Mouse (Mus musculus) left cerebral cortex, postnatal 10 days (tissue): Measurements from ENCODE around the gene Hint3. TPM values are rescaled to one million over a fixed set of nuclear protein-coding genes. Genes with fewer than 3 reads are reported as not detected.
A peak's percentile ranks its signal among the peaks of the same experiment; 100 is the strongest.

Experiments used
- DNase-seq, 2 experiments: peaks; one replicate each; pipeline ENCODE4 v3.0.0; 2021 to 2022; ENCODE audit warnings: low spot score in 2 of 2, mixed read lengths in 1 of 2; ENCODE audit errors: extremely low spot score in 1 of 2
- intact Hi-C: fragments of 180-260 bp; cut with DNase I; formaldehyde crosslinking; loops from one replicate; pipeline ENCODE4 v1.15.1; 2025
- total RNA-seq, 2 experiments: library from RNA; stranded (reverse); gene quantifications; 2 replicates each; pipeline ENCODE4 v1.2.3; 2021

Gene Hint3
- total RNA-seq, 2 experiments from 2014 or later, result 33.2 to 34.0 TPM

DNA sequence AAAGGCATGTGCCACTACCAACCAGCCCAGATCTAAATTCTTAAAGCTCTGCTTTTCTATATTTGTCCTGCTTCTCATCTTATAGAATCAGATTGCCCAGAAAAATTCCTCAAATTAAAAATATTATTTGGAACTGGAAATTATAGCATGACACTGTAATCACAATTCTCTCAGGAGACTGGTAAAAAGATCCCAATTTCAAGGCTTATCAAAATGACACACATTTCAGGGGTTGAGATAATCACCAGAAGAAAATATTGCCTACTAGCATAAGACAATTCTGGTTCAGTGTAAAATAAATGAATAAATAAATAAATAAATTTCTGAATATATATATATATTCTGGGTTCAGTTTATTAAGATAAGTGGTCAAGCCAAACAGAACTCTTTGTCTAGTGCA lies 19.8 kb downstream of the Hint3 start:
- DNase-seq, result no peak
- intact Hi-C loops, result no loop called here

DNA sequence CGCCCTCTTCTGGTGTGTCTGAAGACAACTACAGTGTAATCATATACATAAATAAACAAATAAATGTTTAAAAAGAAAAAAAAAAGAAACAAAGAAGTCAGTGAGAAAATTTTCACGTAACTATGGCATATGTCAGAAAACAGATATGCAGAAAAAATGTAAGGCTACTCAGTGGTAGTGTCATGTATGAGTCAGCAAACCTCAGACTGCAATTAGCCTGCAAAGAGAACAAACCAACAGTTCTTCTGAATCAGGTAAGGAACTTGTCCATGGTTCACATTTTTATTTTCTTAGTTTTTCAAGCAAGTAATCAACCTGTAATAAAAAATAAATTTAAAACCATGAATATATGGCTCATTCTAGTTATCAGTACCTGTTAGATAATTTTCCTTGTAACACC lies 21.3 kb downstream of the Hint3 start:
- intact Hi-C loops, result no loop called here
- no peak for DNase-seq

- DNase-seq, result peak; percentile 89 to 94
- intact Hi-C loops, result no loop called here
Measured at GRCm38 (mm10) chr10:30600542-30600966, 28.9 kb downstream of the Hint3 start, which contains the start of gene Trmt11. TSS of gene Trmt11 (minus strand) at chr10:30600749.

- no peak for DNase-seq
- intact Hi-C loops, result no loop called here
Measured at GRCm38 (mm10) chr10:30600094-30600534, 29.3 kb downstream of the Hint3 start.

DNA sequence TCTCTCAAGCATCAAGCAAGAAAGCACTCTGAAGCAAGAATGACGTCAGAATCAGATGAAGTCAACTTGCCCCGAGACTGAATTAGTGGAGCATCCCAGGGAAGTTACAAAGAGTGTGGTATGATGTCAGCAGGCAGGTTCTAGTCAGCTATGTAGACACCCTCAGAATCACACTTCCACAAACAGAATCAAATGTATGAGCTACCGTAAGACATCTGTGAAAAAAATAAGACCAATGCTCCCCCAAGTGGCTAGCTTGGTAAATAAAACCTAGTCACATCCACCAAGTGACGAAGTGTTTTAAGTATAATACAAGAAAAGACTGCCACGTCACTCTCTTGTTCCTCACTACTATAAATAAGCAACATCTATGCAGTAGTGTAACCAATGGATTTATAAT lies 42.4 kb downstream of the Hint3 start:
- DNase-seq, result peak in 1 of 2 experiments; percentile 35
- intact Hi-C loops, result loop anchor here (5.0 kb wide), 1 partner anchor 1055 kb away; no protein-coding TSS in a partner anchor

DNA sequence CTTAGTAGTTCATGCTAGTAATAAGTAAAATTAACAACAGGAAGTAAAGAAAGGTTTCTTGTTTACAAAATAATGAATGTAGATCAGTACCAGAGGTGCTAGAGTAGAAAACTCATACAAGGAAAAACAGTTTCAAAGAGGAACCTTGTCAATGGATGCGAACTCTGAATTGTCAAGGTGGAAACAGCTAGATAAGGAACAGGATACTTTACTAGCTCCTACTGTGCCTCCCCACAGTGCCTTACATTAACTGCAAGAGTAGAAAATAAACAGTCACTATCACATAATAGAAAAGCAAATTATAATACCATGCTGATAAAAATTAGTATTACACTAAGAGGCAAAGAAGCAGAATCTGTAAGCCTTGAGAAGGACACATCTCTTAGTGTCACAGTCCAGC lies 43.7 kb downstream of the Hint3 start:
- intact Hi-C loops, result loop anchor here (5.0 kb wide), 1 partner anchor 1053 kb away; no protein-coding TSS in a partner anchor
- no peak for DNase-seq

DNA sequence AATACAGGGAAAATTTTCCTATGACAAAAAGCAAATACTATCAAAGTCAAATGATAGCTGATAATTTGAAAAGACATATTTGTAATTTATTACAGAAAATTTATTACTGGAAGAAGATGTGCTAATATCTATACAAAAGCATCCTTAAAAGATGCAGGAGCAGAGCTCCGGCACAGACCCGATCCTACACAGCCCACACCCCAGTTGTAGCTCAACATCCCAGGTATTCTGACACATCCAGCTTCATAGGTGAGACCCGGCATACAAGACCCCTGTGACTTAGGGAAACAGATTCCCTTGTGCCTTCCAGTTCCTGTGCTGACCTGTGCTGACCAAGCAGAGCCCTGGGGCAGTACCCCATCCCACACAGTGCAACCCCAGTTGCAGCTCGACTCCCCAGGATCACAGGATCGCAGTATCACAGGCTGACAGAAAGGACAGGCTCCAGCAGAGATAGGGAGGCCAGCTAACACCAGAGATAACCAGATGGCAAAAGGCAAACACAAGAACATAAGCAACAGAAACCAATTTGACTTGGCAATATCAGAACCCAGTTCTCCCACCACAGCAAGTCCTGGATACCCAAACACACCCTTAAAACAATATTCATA lies 51.7 kb downstream of the Hint3 start:
- DNase-seq, result no peak
- intact Hi-C loops, result no loop called here

- DNase-seq, result no peak
- intact Hi-C loops, result no loop called here
Measured at GRCm38 (mm10) chr10:30566364-30566763, 63.1 kb downstream of the Hint3 start.

DNA sequence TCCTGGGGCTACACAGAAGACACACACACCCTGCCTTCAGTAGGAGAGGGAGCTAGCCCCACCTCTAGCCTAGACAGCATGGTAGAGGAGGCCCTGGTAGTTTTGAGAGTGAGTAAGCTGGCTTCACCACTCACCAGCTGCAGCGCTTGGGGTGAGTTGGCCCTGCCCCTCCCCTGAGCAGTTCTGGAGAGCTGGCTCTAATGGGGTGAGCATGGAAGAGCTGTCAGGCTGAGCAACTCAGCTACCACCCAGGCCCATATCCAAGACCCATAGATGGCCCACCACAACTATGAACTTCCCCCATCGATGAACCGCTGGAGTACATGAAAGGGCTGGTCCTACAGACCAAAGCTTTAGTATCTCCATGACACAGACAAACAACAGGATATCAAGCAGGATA lies 64.8 kb downstream of the Hint3 start:
- intact Hi-C loops, result no loop called here
- no peak for DNase-seq

Other genes starting within 250 kb of the Hint3 start
- 1 to 10 TPM; 7.5 to 7.7 TPM for gene Trmt11, start 28.9 kb downstream of the Hint3 start, total RNA-seq
- gene Ncoa7, start 173.7 kb upstream of the Hint3 start, total RNA-seq, result 100 to 1,000 TPM in 1 of 2 experiments, 10 to 100 TPM in 1; 98.2 to 106 TPM
- 1 to 10 TPM; 5.0 to 5.4 TPM for gene Hey2, start 213.2 kb upstream of the Hint3 start, total RNA-seq